Mouse (Mus musculus) ovary, postnatal 14 days (tissue): Measurements from ENCODE around the gene Olfr250.
A peak's percentile ranks its signal among the peaks of the same experiment; 100 is the strongest.
"Not testable (repeated sequence)": the region's sequence is repeated elsewhere in the genome, so short reads cannot be mapped to it uniquely, and the experiment has no call there.

Source experiments
- DNase-seq: peaks from one replicate; pipeline ENCODE4 v3.0.0; 2022; ENCODE audit warnings: low spot score

The Olfr250 gene

GRCm38 (mm10) chr9:38366596-38366995 lies at the start of gene Olfr250:
TSS of gene Olfr250 (plus strand) at chr9:38366896.
- DNase-seq = no peak

GRCm38 (mm10) chr9:38328760-38329159 lies 37.9 kb upstream of the Olfr250 start, which contains the start of gene Olfr25:
TSS of gene Olfr25 (plus strand) at chr9:38329060.
- no peak for DNase-seq

- no peak for DNase-seq
Measured at GRCm38 (mm10) chr9:38348111-38348510, 18.6 kb upstream of the Olfr250 start, which contains the start of gene Olfr898. TSS of gene Olfr898 (plus strand) at chr9:38348411.

DNA sequence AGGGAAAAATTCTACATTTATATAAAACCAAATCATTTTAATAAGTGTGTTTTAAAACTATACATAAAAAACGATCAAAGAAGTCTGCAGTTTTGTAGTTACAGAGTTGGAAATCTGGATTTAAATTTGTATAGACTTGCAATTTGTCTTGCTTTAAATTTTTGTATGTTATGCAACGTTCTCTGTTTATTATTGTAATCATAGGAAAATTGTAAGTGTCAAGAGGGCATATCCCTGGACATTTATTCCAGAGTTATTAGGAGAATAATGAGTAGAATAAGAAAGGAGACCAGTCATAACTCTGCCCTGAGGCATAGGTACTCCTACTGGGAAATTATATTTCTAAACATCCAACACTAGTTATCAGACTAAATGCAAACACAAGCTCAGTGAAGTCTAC lies 10.1 kb downstream of the Olfr250 start, which contains the start of gene Olfr251:
TSS of gene Olfr251 (plus strand) at position 301 of the 400 bp plus-strand sequence.
- no peak for DNase-seq

GRCm38 (mm10) chr9:38401398-38401797 lies 34.7 kb downstream of the Olfr250 start, which contains the start of gene Olfr147:
TSS of gene Olfr147 (plus strand) at chr9:38401698.
- no peak for DNase-seq

- DNase-seq = not testable (repeated sequence)
Measured at GRCm38 (mm10) chr9:38407502-38407901, 40.8 kb downstream of the Olfr250 start.

GRCm38 (mm10) chr9:38413502-38413901 lies 46.8 kb downstream of the Olfr250 start:
- peak; percentile 1 for DNase-seq
